Mouse (Mus musculus): ENCODE data around the gene Ubald1. TPM values are rescaled to one million over a fixed set of nuclear protein-coding genes. Genes with fewer than 3 reads are reported as not detected.

Gene Ubald1
- 31.3 and 38.2 TPM in 2 replicates for polyA plus RNA-seq (2011; ENCODE audit: insufficient read length, low read depth, missing spikeins)

GRCm38 (mm10) chr16:4880136-4880825 is at the start of gene Ubald1:
Gene Ubald1 (minus strand): TSS chr16:4880315.
- Histone ChIP-seq H3K4me3 (ENCODE audit: insufficient read depth, low read length) (peak within 1 kb of the TSS; percentile 79), H3K27ac (ENCODE audit: insufficient read depth, low read length) (peak within 1 kb of the TSS; percentile 99), H3K4me1 (ENCODE audit: control insufficient read depth, insufficient read depth, low read length) (peaks cover 7% of the 10 kb centered on the region)
- TF ChIP-seq CTCF (IDR thresholded peaks at IDR 0.05; ENCODE audit: borderline replicate concordance, insufficient read depth, low read length) (no peak), POLR2A (IDR thresholded peaks at IDR 0.05; ENCODE audit: low read depth, low read length) (peak; percentile 82)

DNA sequence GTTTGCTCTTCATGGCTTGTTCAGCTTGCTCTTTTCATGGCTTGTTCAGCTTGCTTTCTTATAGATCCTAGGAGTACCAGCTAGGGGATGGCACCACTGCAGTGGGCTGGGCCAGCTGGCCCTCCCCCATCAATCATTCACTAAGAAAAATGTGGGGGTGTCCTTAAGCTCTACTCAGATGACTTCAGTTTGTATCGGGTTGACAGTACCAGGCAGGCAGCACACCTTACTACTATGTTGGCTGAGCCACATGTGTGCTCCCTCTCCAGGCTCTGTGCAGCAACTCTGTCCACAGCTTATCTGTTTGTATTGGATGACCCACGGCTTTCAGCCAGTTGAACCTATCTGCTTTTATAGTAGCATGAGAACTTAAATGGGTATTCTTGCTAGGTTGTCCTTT is 48.4 kb upstream of the Ubald1 start:
- Histone ChIP-seq H3K27ac (ENCODE audit: insufficient read depth, low read length) (no peak overlapping the region), H3K4me1 (ENCODE audit: control insufficient read depth, insufficient read depth, low read length) (no peaks in the 10 kb centered on the region), H3K4me3 (ENCODE audit: insufficient read depth, low read length) (no peak overlapping the region)
- TF ChIP-seq POLR2A (IDR thresholded peaks at IDR 0.05; ENCODE audit: low read depth, low read length) = no peak
- TF ChIP-seq CTCF (IDR thresholded peaks at IDR 0.05; ENCODE audit: borderline replicate concordance, insufficient read depth, low read length) = no peak

DNA sequence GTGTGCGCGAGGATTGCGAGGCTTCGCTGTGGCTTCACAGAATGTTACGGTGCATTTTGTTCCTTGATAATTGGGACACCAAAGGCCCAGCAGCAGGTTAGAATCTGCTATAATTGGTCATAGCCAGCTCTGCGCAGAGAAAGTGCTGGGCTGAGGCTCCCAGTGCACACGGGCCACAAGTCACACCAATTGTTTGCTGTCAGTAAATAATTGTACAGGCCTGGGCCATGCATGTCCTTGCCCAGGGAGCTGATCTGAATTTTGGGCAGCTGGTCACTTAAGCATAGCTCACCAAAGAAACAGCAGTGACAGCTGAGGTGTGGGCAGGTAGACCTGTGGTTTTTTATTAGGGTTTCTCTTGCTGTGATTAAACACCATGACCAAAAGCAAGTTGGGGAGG is 47.9 kb upstream of the Ubald1 start:
- no peak for TF ChIP-seq CTCF (IDR thresholded peaks at IDR 0.05; ENCODE audit: borderline replicate concordance, insufficient read depth, low read length)
- Histone ChIP-seq H3K4me3 (ENCODE audit: insufficient read depth, low read length) (no peak overlapping the region), H3K4me1 (ENCODE audit: control insufficient read depth, insufficient read depth, low read length) (no peaks in the 10 kb centered on the region), H3K27ac (ENCODE audit: insufficient read depth, low read length) (no peak overlapping the region)

DNA sequence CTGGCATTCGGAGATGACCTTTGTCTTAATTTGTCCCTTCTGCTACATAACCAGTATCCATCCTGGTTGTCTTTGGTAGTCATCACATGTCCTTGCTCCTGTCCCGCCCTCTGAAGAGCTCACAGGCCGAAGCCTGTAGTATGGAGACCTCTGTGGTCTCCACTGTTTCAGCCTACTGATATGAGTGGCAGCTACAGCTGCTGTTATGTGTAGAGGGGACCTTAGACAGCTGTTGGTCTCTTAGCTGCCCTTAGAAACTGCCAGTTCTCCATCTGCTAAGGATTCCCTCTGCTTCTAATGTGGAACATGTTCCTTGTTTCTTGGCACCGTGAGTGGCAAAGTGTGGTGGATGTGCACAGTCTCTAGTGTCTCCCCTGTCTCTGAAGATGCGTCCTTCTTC is 43.9 kb upstream of the Ubald1 start:
- Histone ChIP-seq H3K4me1 (ENCODE audit: control insufficient read depth, insufficient read depth, low read length) (no peaks in the 10 kb centered on the region), H3K4me3 (ENCODE audit: insufficient read depth, low read length) (no peak overlapping the region)
- TF ChIP-seq CTCF (IDR thresholded peaks at IDR 0.05; ENCODE audit: borderline replicate concordance, insufficient read depth, low read length) (no peak), POLR2A (IDR thresholded peaks at IDR 0.05; ENCODE audit: low read depth, low read length) (no peak)

GRCm38 (mm10) chr16:4922481-4922880 is 42.4 kb upstream of the Ubald1 start:
- Histone ChIP-seq H3K4me3 (ENCODE audit: insufficient read depth, low read length) (no peak overlapping the region), H3K27ac (ENCODE audit: insufficient read depth, low read length) (no peak overlapping the region), H3K4me1 (ENCODE audit: control insufficient read depth, insufficient read depth, low read length) (no peaks in the 10 kb centered on the region)
- no peak for TF ChIP-seq POLR2A (IDR thresholded peaks at IDR 0.05; ENCODE audit: low read depth, low read length)
- TF ChIP-seq CTCF (IDR thresholded peaks at IDR 0.05; ENCODE audit: borderline replicate concordance, insufficient read depth, low read length) = no peak

More for the DNA sequence above, 43.9 kb upstream of the Ubald1 start:
- H3K27ac ChIP-seq (ENCODE audit: insufficient read depth, low read length) = no peak overlapping the region

- Histone ChIP-seq H3K4me1 (ENCODE audit: control insufficient read depth, insufficient read depth, low read length) (peaks cover 5% of the 10 kb centered on the region; the same call in 1 of the 2 replicates), H3K4me3 (ENCODE audit: insufficient read depth, low read length) (no peak overlapping the region), H3K27ac (ENCODE audit: insufficient read depth, low read length) (no peak overlapping the region)
- TF ChIP-seq POLR2A (IDR thresholded peaks at IDR 0.05; ENCODE audit: low read depth, low read length) (no peak), CTCF (IDR thresholded peaks at IDR 0.05; ENCODE audit: borderline replicate concordance, insufficient read depth, low read length) (no peak)
Observed at GRCm38 (mm10) chr16:4920556-4920955, 40.4 kb upstream of the Ubald1 start.

DNA sequence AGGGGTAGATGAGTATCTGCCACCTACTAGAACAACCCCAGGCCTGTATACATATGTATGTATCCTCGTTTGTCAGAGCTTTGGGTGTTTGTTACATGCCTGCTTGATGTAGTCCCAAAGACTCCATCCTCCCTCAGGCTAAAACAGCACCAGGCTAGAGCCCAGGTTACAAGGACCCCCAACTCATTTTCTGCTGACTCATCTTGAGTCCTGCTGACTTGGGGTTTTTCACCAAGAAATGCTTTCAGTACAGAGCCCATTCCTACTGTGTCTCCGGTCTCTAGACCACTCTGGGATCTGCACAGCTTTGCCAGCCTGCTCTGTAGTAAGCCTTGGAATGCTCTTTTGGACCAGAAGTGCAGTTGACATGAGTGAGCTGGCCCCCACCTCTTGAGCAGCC is 36.5 kb upstream of the Ubald1 start:
- no peak overlapping the region for H3K4me3 ChIP-seq (ENCODE audit: insufficient read depth, low read length)
- H3K27ac ChIP-seq (ENCODE audit: insufficient read depth, low read length) = no peak overlapping the region
- H3K4me1 ChIP-seq (ENCODE audit: control insufficient read depth, insufficient read depth, low read length) = peaks cover 15% of the 10 kb centered on the region
- no peak for TF ChIP-seq CTCF (IDR thresholded peaks at IDR 0.05; ENCODE audit: borderline replicate concordance, insufficient read depth, low read length)
- TF ChIP-seq POLR2A (IDR thresholded peaks at IDR 0.05; ENCODE audit: low read depth, low read length) = no peak

GRCm38 (mm10) chr16:4915931-4916330 is 35.8 kb upstream of the Ubald1 start:
- TF ChIP-seq CTCF (IDR thresholded peaks at IDR 0.05; ENCODE audit: borderline replicate concordance, insufficient read depth, low read length) (no peak), POLR2A (IDR thresholded peaks at IDR 0.05; ENCODE audit: low read depth, low read length) (no peak)
- Histone ChIP-seq H3K27ac (ENCODE audit: insufficient read depth, low read length) (no peak overlapping the region), H3K4me3 (ENCODE audit: insufficient read depth, low read length) (no peak overlapping the region), H3K4me1 (ENCODE audit: control insufficient read depth, insufficient read depth, low read length) (peaks cover 15% of the 10 kb centered on the region)

DNA sequence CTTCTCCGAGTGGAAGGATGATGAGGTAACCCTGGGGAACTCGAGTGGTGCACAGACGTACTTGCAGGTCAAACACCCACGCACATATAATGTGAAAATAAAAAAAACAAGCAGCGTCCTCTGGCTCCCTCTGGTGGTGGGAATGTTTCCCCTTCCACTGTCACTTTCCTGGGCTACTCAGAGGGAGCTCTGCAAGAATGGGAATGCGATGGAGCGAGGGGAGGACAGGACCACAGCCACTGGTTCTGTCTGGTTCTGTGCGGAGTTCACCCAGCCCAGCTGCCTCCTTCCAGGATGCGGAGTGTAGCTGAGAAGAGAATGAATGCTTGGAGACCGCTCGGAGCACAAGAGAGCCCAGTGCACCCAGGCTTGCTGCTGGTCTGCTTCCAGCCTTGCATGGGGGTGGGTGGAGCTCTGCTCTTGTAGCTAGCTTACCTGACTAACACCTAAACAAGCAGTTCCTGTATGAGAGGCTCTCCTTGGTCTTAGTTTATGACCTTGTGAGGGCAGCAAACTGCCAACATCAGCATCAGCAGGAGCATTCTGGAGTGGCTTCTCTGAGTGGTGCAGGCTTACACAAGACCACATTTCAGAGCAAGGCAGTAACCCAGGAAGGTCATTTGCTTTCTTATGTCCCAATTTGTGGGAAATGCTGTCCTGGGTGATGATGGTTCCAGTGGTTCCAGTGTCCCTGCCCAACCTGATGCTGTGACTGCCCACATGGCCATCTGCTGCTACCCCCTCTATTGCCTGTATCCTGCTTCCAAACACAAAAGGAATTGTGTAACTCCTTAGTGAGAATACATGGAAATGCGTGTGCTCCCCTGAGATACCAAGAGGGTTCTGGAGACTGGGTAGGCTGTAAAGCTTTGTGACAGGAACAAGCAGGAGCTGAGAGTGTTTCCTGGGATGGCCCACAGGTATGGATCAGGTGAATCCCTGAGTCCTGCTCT is 33.9 kb upstream of the Ubald1 start:
- H3K4me3 ChIP-seq (ENCODE audit: insufficient read depth, low read length) = no peak overlapping the region
- peak overlapping the region; percentile 81; the same call in 1 of the 2 replicates for H3K27ac ChIP-seq (ENCODE audit: insufficient read depth, low read length)
- no peak for TF ChIP-seq POLR2A (IDR thresholded peaks at IDR 0.05; ENCODE audit: low read depth, low read length)
- TF ChIP-seq CTCF (IDR thresholded peaks at IDR 0.05; ENCODE audit: borderline replicate concordance, insufficient read depth, low read length) = peak; percentile 33; the same call in 1 of the 2 replicates
- peaks cover 15% of the 10 kb centered on the region for H3K4me1 ChIP-seq (ENCODE audit: control insufficient read depth, insufficient read depth, low read length)
